Mouse (Mus musculus): ENCODE results near the gene Larp1. TPM values are rescaled to one million over a fixed set of nuclear protein-coding genes. Genes with fewer than 3 reads are reported as not detected.
A peak's percentile ranks its signal among the peaks of the same experiment; 100 is the strongest.

Larp1 gene
- total and polyA plus RNA-seq, 2 experiments from 2014 or later: 14.9 to 41.0 TPM

- Histone ChIP-seq H3K9ac (replicated peaks; ENCODE audit: low read length) (peak overlapping the region; percentile 89), H3K4me2 (ENCODE audit: low read depth, low read length) (peak overlapping the region; percentile 75), H3K27ac (peak overlapping the region; percentile 91), H3K4me1 (ENCODE audit: insufficient read depth, low read length) (peaks cover 4% of the 10 kb centered on the region; the same call in 1 of the 2 replicates), H3K36me3 (ENCODE audit: insufficient read depth, low read length) (no peaks in the 10 kb centered on the region), H3K27me3 (ENCODE audit: insufficient read depth, low read length) (no peaks in the 10 kb centered on the region), H3K4me3 (ENCODE audit: low read length) (peak overlapping the region; percentile 92), H3K9me3 (ENCODE audit: low read length) (no peaks in the 10 kb centered on the region)
- DNase-seq (ENCODE audit: low spot score): peak; percentile 53
- TF ChIP-seq CTCF (IDR thresholded peaks at IDR 0.05; ENCODE audit: low read depth): no peak
- ATAC-seq: peak; percentile 48
- under 1% methylated on average over 24 of the region's 24 CpGs for WGBS
Measured at GRCm38 (mm10) chr11:58104351-58104791, 95.5 kb downstream of the Larp1 start.

- no peak overlapping the region for H3K9ac ChIP-seq (replicated peaks; ENCODE audit: low read length)
- no peak overlapping the region for H3K4me3 ChIP-seq (ENCODE audit: low read length)
- DNase-seq (ENCODE audit: low spot score) (peak; percentile 35), ATAC-seq (no peak)
- H3K27ac ChIP-seq: no peak overlapping the region
- TF ChIP-seq CTCF (IDR thresholded peaks at IDR 0.05; ENCODE audit: low read depth): peak; percentile 44
- WGBS: 33% methylated on average over 3 of the region's 3 CpGs
- peaks cover 4% of the 10 kb centered on the region; the same call in 1 of the 2 replicates for H3K4me1 ChIP-seq (ENCODE audit: insufficient read depth, low read length)
- no peaks in the 10 kb centered on the region for H3K9me3 ChIP-seq (ENCODE audit: low read length)
- H3K27me3 ChIP-seq (ENCODE audit: insufficient read depth, low read length): no peaks in the 10 kb centered on the region
- peaks cover 17% of the 10 kb centered on the region; the same call in 1 of the 2 replicates for H3K36me3 ChIP-seq (ENCODE audit: insufficient read depth, low read length)
- H3K4me2 ChIP-seq (ENCODE audit: low read depth, low read length): no peak overlapping the region
Measured at GRCm38 (mm10) chr11:58107009-58107408, 98.1 kb downstream of the Larp1 start.

- no peak for DNase-seq (ENCODE audit: low spot score)
- H3K27me3 ChIP-seq (ENCODE audit: insufficient read depth, low read length): no peaks in the 10 kb centered on the region
- no peak for TF ChIP-seq CTCF (IDR thresholded peaks at IDR 0.05; ENCODE audit: low read depth)
- H3K27ac ChIP-seq: no peak overlapping the region
- no peak overlapping the region for H3K4me2 ChIP-seq (ENCODE audit: low read depth, low read length)
- peaks cover 4% of the 10 kb centered on the region; the same call in 1 of the 2 replicates for H3K4me1 ChIP-seq (ENCODE audit: insufficient read depth, low read length)
- peaks cover 17% of the 10 kb centered on the region; the same call in 1 of the 2 replicates for H3K36me3 ChIP-seq (ENCODE audit: insufficient read depth, low read length)
- no peak overlapping the region for H3K9ac ChIP-seq (replicated peaks; ENCODE audit: low read length)
- WGBS: 85% methylated on average over 4 of the region's 4 CpGs
- no peaks in the 10 kb centered on the region for H3K9me3 ChIP-seq (ENCODE audit: low read length)
- ATAC-seq: no peak
- H3K4me3 ChIP-seq (ENCODE audit: low read length): no peak overlapping the region
Measured at GRCm38 (mm10) chr11:58107664-58108337, 98.9 kb downstream of the Larp1 start.

Other genes with a start within 250 kb of the Larp1 start
- gene Sap30l, start 207.4 kb upstream of the Larp1 start, total RNA-seq (2014; rRNA removed): 25.3 and 31.0 TPM in 2 replicates
- gene Sap30l, start 207.4 kb upstream of the Larp1 start, polyA plus RNA-seq (2015; fragmentation: Nextera tagmentation; extraction: Ambion mirVana): 10.7 and 12.4 TPM in 2 replicates
- gene Hand1, start 176.2 kb upstream of the Larp1 start, total RNA-seq (2014; rRNA removed): not detected in 2 replicates
- gene Hand1, start 176.2 kb upstream of the Larp1 start, polyA plus RNA-seq (2015; fragmentation: Nextera tagmentation; extraction: Ambion mirVana): not detected in 2 replicates
- gene Gm12248, start 84.1 kb downstream of the Larp1 start, total RNA-seq (2014; rRNA removed): not detected in 2 replicates
- not detected in 2 replicates for gene Gm12248, start 84.1 kb downstream of the Larp1 start, polyA plus RNA-seq (2015; fragmentation: Nextera tagmentation; extraction: Ambion mirVana)
- gene Cnot8, start 95.1 kb downstream of the Larp1 start, total RNA-seq (2014; rRNA removed): 76.4 and 83.7 TPM in 2 replicates
- gene Cnot8, start 95.1 kb downstream of the Larp1 start, polyA plus RNA-seq (2015; fragmentation: Nextera tagmentation; extraction: Ambion mirVana): 82.1 and 83.1 TPM in 2 replicates
- gene Gemin5, start 159.5 kb downstream of the Larp1 start, total RNA-seq (2014; rRNA removed): 19.6 and 21.2 TPM in 2 replicates
- 10.4 and 11.2 TPM in 2 replicates for gene Gemin5, start 159.5 kb downstream of the Larp1 start, polyA plus RNA-seq (2015; fragmentation: Nextera tagmentation; extraction: Ambion mirVana)
- 24.7 and 37.7 TPM in 2 replicates for gene Mrpl22, start 162.6 kb downstream of the Larp1 start, total RNA-seq (2014; rRNA removed)
- 98.8 and 98.9 TPM in 2 replicates for gene Mrpl22, start 162.6 kb downstream of the Larp1 start, polyA plus RNA-seq (2015; fragmentation: Nextera tagmentation; extraction: Ambion mirVana)
- 2.7 and 6.3 TPM in 2 replicates for gene Igtp, start 190.5 kb downstream of the Larp1 start, total RNA-seq (2014; rRNA removed)
- gene Igtp, start 190.5 kb downstream of the Larp1 start, polyA plus RNA-seq (2015; fragmentation: Nextera tagmentation; extraction: Ambion mirVana): 2.1 and 3.0 TPM in 2 replicates
- 1.2 and 1.8 TPM in 2 replicates for gene Irgm2, start 190.6 kb downstream of the Larp1 start, total RNA-seq (2014; rRNA removed)
- 0.80 and 1.6 TPM in 2 replicates for gene Irgm2, start 190.6 kb downstream of the Larp1 start, polyA plus RNA-seq (2015; fragmentation: Nextera tagmentation; extraction: Ambion mirVana)